Mouse (Mus musculus): ENCODE results near the gene Bspry. TPM values are rescaled to one million over a fixed set of nuclear protein-coding genes. Genes with fewer than 3 reads are reported as not detected.

Gene Bspry
- total and polyA plus RNA-seq, 3 experiments: 0.19 to 0.50 TPM; not detected in 1

DNA sequence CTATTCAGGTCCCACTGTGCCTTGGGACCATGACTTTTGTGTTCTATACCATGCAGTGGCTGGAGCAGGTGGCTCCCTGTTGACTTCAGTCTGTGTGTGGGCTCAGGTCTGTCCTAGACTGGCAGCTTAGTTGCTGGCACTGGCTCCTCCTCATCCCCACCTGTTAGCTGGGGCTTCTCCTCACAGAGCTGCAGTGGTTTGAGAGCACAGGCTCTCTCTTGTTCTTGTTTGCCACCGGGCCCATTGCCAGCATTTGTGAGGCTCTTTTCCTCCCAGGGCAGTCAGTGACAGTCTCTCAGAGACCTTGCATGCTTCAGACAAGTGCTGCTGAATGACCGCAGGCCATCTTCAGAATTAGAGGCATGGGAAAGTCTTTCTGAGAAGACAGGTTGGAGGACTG, 12.8 kb downstream of the Bspry start:
- Histone ChIP-seq H3K4me1 (ENCODE audit: control insufficient read depth in 1 of 2, insufficient read depth in 2 of 2, low read length in 2 of 2) (peaks cover 5 to 13% of the 10 kb centered on the region in 2 experiments; a peak in 3 of 4 replicates), H3K27ac (ENCODE audit: control insufficient read depth, low read depth, low read length) (no peak overlapping the region), H3K36me3 (ENCODE audit: control insufficient read depth in 1 of 2, insufficient read depth in 2 of 2, low read length in 2 of 2) (peaks cover 0 to 5% of the 10 kb centered on the region in 2 experiments; a peak in 1 of 4 replicates), H3K79me2 (ENCODE audit: control insufficient read depth, insufficient read depth, low read length, poor library complexity) (no peaks in the 10 kb centered on the region), H3K9ac (ENCODE audit: control insufficient read depth, low read depth, low read length, poor library complexity, severe bottlenecking) (no peak overlapping the region), H3K27me3 (ENCODE audit: control insufficient read depth in 1 of 2, insufficient read depth in 2 of 2, low read length in 2 of 2) (no peaks in the 10 kb centered on the region; a peak in 1 of 4 replicates), H3K9me3 (replicated peaks; ENCODE audit: insufficient read depth, low read length) (no peaks in the 10 kb centered on the region), H3K4me3 (ENCODE audit: control insufficient read depth in 1 of 2, insufficient read depth in 1 of 2, low read depth in 2 of 2, low read length in 2 of 2) (no peak overlapping the region)
- DNase-seq (ENCODE audit: low read depth, low spot score): no peak
- no peak for TF ChIP-seq MXI1 (IDR thresholded peaks at IDR 0.05; ENCODE audit: low read depth, low read length)
- TF ChIP-seq E2F4 (IDR thresholded peaks at IDR 0.05; ENCODE audit: borderline replicate concordance, low read depth, low read length): no peak
- no peak for TF ChIP-seq UBTF (IDR thresholded peaks at IDR 0.05; ENCODE audit: borderline replicate concordance, insufficient read depth, low read depth, low read length)
- no peak for TF ChIP-seq EP300 (IDR thresholded peaks at IDR 0.05; ENCODE audit: low read depth in 1 of 2, low read length in 2 of 2)
- TF ChIP-seq ZKSCAN1 (IDR thresholded peaks at IDR 0.05; ENCODE audit: low read depth, low read length): no peak
- TF ChIP-seq MAX (IDR thresholded peaks at IDR 0.05; ENCODE audit: low read length): no peak
- no peak for TF ChIP-seq CHD1 (IDR thresholded peaks at IDR 0.05; ENCODE audit: low read depth, low read length)

DNA sequence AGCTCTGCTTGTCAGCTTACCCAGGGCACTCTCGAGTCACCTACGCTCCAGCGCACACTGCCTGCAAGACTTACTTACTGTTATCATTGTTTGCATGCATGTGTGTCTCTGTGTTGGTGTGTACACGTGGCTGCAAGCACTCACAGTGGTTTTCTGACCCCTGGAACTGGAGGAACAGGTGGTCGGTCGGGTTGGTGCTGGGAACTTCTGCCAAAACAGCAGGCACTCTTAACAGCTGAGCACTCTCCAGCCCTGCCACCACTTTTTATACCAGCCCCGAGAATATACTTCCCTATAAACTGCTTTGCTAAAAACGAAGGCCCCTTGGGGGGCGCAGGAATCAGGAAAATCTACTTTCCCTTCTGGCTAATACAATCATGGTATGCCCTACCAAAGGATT, 14.4 kb downstream of the Bspry start:
- TF ChIP-seq RAD21 (IDR thresholded peaks at IDR 0.05; ENCODE audit: low read depth, low read length) (no peak), GATA1 (IDR thresholded peaks at IDR 0.05; ENCODE audit: low read depth, low read length) (no peak), GABPA (IDR thresholded peaks at IDR 0.05; ENCODE audit: low read depth, low read length) (no peak), MYC (IDR thresholded peaks at IDR 0.05; ENCODE audit: low read depth, low read length) (0 out of 2 replicates have a peak, but pooled peaks have one; percentile 11), SMC3 (IDR thresholded peaks at IDR 0.05; ENCODE audit: low read depth, low read length) (no peak), CHD1 (IDR thresholded peaks at IDR 0.05; ENCODE audit: low read depth, low read length) (no peak), SIN3A (IDR thresholded peaks at IDR 0.05; ENCODE audit: low read length) (0 out of 2 replicates have a peak, but pooled peaks have one; percentile 19), KAT2A (conservative IDR thresholded peaks at IDR 0.05; ENCODE audit: low read depth, low read length) (no peak), POLR2A (IDR thresholded peaks at IDR 0.05; ENCODE audit: control insufficient read depth in 1 of 2, insufficient read depth in 1 of 2, low read depth in 1 of 2, low read length in 2 of 2, poor library complexity in 1 of 2) (no peak), MAX (IDR thresholded peaks at IDR 0.05; ENCODE audit: low read length) (peak; percentile 29; the same call in 1 of the 2 replicates), TAL1 (IDR thresholded peaks at IDR 0.05; ENCODE audit: low read length) (no peak), RCOR1 (IDR thresholded peaks at IDR 0.05; ENCODE audit: low read depth, low read length) (no peak), TBP (IDR thresholded peaks at IDR 0.05; ENCODE audit: low read depth, low read length) (no peak), NELFE (IDR thresholded peaks at IDR 0.05; ENCODE audit: low read depth, low read length) (no peak)
- H3K4me3 ChIP-seq (ENCODE audit: control insufficient read depth in 1 of 2, insufficient read depth in 1 of 2, low read depth in 2 of 2, low read length in 2 of 2): peak overlapping the region in 1 of 2 experiments; percentile 9; a peak in 1 of 4 replicates
- peak; percentile 50 for DNase-seq (ENCODE audit: low read depth, low spot score)
- peaks cover 5 to 13% of the 10 kb centered on the region in 2 experiments; a peak in 3 of 4 replicates for H3K4me1 ChIP-seq (ENCODE audit: control insufficient read depth in 1 of 2, insufficient read depth in 2 of 2, low read length in 2 of 2)
- no peaks in the 10 kb centered on the region for H3K79me2 ChIP-seq (ENCODE audit: control insufficient read depth, insufficient read depth, low read length, poor library complexity)
- no peaks in the 10 kb centered on the region; a peak in 1 of 4 replicates for H3K27me3 ChIP-seq (ENCODE audit: control insufficient read depth in 1 of 2, insufficient read depth in 2 of 2, low read length in 2 of 2)
- no peaks in the 10 kb centered on the region for H3K9me3 ChIP-seq (replicated peaks; ENCODE audit: insufficient read depth, low read length)
- no peak overlapping the region for H3K27ac ChIP-seq (ENCODE audit: control insufficient read depth, low read depth, low read length)
- H3K36me3 ChIP-seq (ENCODE audit: control insufficient read depth in 1 of 2, insufficient read depth in 2 of 2, low read length in 2 of 2): peaks cover 0 to 5% of the 10 kb centered on the region in 2 experiments; a peak in 1 of 4 replicates
- H3K9ac ChIP-seq (ENCODE audit: control insufficient read depth, low read depth, low read length, poor library complexity, severe bottlenecking): no peak overlapping the region
